In genomic region chr7:43766484-43766883, GRCm38 (mm10) we compare ENCODE assay signal across 36 mouse cellular contexts. TPM values are rescaled to one million over a fixed set of nuclear protein-coding genes. Genes with fewer than 3 reads are reported as not detected.
DNase-seq lines count a peak whose midpoint lies in the region; ATAC-seq and TF ChIP-seq lines count a peak whose summit lies in the region.
"Had no signal": no experiment of that assay in that cellular context is flagged by ENCODE, and none has a peak within 500 bp of the region (broad histone marks: within the 10 kb centered on the region; RNA-seq: fewer than 3 reads in every experiment).

No protein-coding gene starts in this region.

- ATAC-seq in forebrain, postnatal 0 days, result peak; percentile 77
- no peak for ATAC-seq in forebrain, embryonic 16.5 days
- ATAC-seq in intestine, embryonic 14.5 days (replicated peaks; ENCODE audit: low FRiP score, low TSS enrichment, low read depth), result no peak
- ATAC-seq in intestine, embryonic 16.5 days, result no peak
- peak; percentile 85 for ATAC-seq in midbrain, embryonic 16.5 days
- ATAC-seq: forebrain, embryonic 14.5 days; intestine, postnatal 0 days; Patski had no signal

- no peak for TF ChIP-seq POLR2A in brain, embryonic 14.5 days (IDR thresholded peaks at IDR 0.05; ENCODE audit: borderline replicate concordance, extremely low read depth, insufficient read depth, insufficient read length, poor library complexity, severe bottlenecking)

- H3K9me3 ChIP-seq in forebrain, postnatal 0 days (ENCODE audit: low read length), result no peaks in the 10 kb centered on the region
- H3K9me3 ChIP-seq in forebrain, embryonic 16.5 days (ENCODE audit: control insufficient read depth, low read length), result no peaks in the 10 kb centered on the region
- no peaks in the 10 kb centered on the region for H3K9me3 ChIP-seq in intestine, embryonic 14.5 days (ENCODE audit: control insufficient read depth, low read length)
- H3K9me3 ChIP-seq in intestine, embryonic 16.5 days (ENCODE audit: control insufficient read depth, low read length), result no peaks in the 10 kb centered on the region
- no peaks in the 10 kb centered on the region for H3K9me3 ChIP-seq in midbrain, embryonic 16.5 days (replicated peaks; ENCODE audit: control insufficient read depth, low read length, poor library complexity, severe bottlenecking)
- H3K9me3 ChIP-seq: embryonic facial prominence, embryonic 10.5 days; embryonic facial prominence, embryonic 15.5 days; hindbrain, embryonic 15.5 days; limb, embryonic 10.5 days; limb, embryonic 15.5 days; liver, embryonic 13.5 days; neural tube, embryonic 12.5 days had no signal

- H3K27me3 ChIP-seq in forebrain, postnatal 0 days (ENCODE audit: insufficient read depth, low read length), result no peaks in the 10 kb centered on the region
- H3K27me3 ChIP-seq in forebrain, embryonic 16.5 days (replicated peaks; ENCODE audit: control insufficient read depth, insufficient read depth, low read length), result no peaks in the 10 kb centered on the region
- no peaks in the 10 kb centered on the region for H3K27me3 ChIP-seq in intestine, embryonic 14.5 days (replicated peaks; ENCODE audit: control insufficient read depth, insufficient read depth, low read length)
- no peaks in the 10 kb centered on the region for H3K27me3 ChIP-seq in intestine, embryonic 16.5 days (replicated peaks; ENCODE audit: control insufficient read depth, insufficient read depth, low read length)
- no peaks in the 10 kb centered on the region for H3K27me3 ChIP-seq in midbrain, embryonic 16.5 days (ENCODE audit: control insufficient read depth, insufficient read depth, low read depth, low read length)
- H3K27me3 ChIP-seq: embryonic facial prominence, embryonic 15.5 days; hindbrain, embryonic 15.5 days; limb, embryonic 15.5 days; liver, embryonic 13.5 days; neural tube, embryonic 12.5 days had no signal

- no peak for DNase-seq in forebrain, postnatal 0 days
- peak; percentile 37 for DNase-seq in intestine, embryonic 14.5 days (ENCODE audit: low spot score)
- DNase-seq in brain, embryonic 14.5 days (ENCODE audit: low read depth), result peak; percentile 15
- no peak for DNase-seq in thymus, postnatal 0 days (ENCODE audit: low spot score)
- DNase-seq: adrenal gland, postnatal 14 days; cerebellum, adult 11-12 months; cerebellum, adult 9-11 months; gastrocnemius, adult 2 months; kidney, adult 9 months; kidney, postnatal 10 days; liver, embryonic 13.5 days; lung, adult 2 months; lung, postnatal 10 days; right cerebral cortex, postnatal 4 days had no signal

- WGBS in forebrain, postnatal 0 days, result 35% methylated on average over 8 of the region's 8 CpGs
- 36% methylated on average over 8 of the region's 8 CpGs for WGBS in forebrain, embryonic 16.5 days
- 44% methylated on average over 8 of the region's 8 CpGs for WGBS in intestine, embryonic 14.5 days
- WGBS in intestine, embryonic 16.5 days, result 34% methylated on average over 8 of the region's 8 CpGs
- 24% methylated on average over 8 of the region's 8 CpGs for WGBS in midbrain, embryonic 16.5 days

- H3K36me3 ChIP-seq in forebrain, postnatal 0 days (ENCODE audit: insufficient read depth), result no peaks in the 10 kb centered on the region
- no peaks in the 10 kb centered on the region for H3K36me3 ChIP-seq in forebrain, embryonic 16.5 days (ENCODE audit: control insufficient read depth, insufficient read depth)
- no peaks in the 10 kb centered on the region for H3K36me3 ChIP-seq in intestine, embryonic 14.5 days (ENCODE audit: control insufficient read depth, insufficient read depth, low read length)
- H3K36me3 ChIP-seq in intestine, embryonic 16.5 days (ENCODE audit: control insufficient read depth, insufficient read depth, low read length), result no peaks in the 10 kb centered on the region
- H3K36me3 ChIP-seq in midbrain, embryonic 16.5 days (ENCODE audit: control insufficient read depth, insufficient read depth, low read length), result no peaks in the 10 kb centered on the region
- H3K36me3 ChIP-seq: embryonic facial prominence, embryonic 10.5 days; embryonic facial prominence, embryonic 15.5 days; hindbrain, embryonic 15.5 days; limb, embryonic 10.5 days; limb, embryonic 15.5 days; liver, embryonic 13.5 days; neural tube, embryonic 12.5 days had no signal

- no peak overlapping the region for H3K27ac ChIP-seq in forebrain, postnatal 0 days (ENCODE audit: low read depth, low read length)
- H3K27ac ChIP-seq in forebrain, embryonic 16.5 days (ENCODE audit: low read length), result no peak overlapping the region
- H3K27ac ChIP-seq in intestine, embryonic 14.5 days (ENCODE audit: low read depth), result no peak overlapping the region
- no peak overlapping the region for H3K27ac ChIP-seq in intestine, embryonic 16.5 days (ENCODE audit: low read length)
- H3K27ac ChIP-seq in midbrain, embryonic 16.5 days (ENCODE audit: low read length), result no peak overlapping the region
- H3K27ac ChIP-seq: embryonic facial prominence, embryonic 10.5 days; embryonic facial prominence, embryonic 15.5 days; gastrocnemius, adult 2 months; hindbrain, embryonic 15.5 days; limb, embryonic 10.5 days; limb, embryonic 15.5 days; liver, embryonic 13.5 days; macrophage; neural tube, embryonic 12.5 days had no signal

- H3K4me1 ChIP-seq in forebrain, postnatal 0 days (ENCODE audit: insufficient read depth), result no peaks in the 10 kb centered on the region
- H3K4me1 ChIP-seq in forebrain, embryonic 16.5 days (replicated peaks; ENCODE audit: control insufficient read depth, insufficient read depth, low read length), result no peaks in the 10 kb centered on the region
- H3K4me1 ChIP-seq in intestine, embryonic 14.5 days (replicated peaks; ENCODE audit: control insufficient read depth, insufficient read depth, low read length), result no peaks in the 10 kb centered on the region
- H3K4me1 ChIP-seq in intestine, embryonic 16.5 days (ENCODE audit: control insufficient read depth, insufficient read depth, low read length), result no peaks in the 10 kb centered on the region
- H3K4me1 ChIP-seq in midbrain, embryonic 16.5 days (ENCODE audit: control insufficient read depth, insufficient read depth, low read length), result no peaks in the 10 kb centered on the region
- H3K4me1 ChIP-seq: embryonic facial prominence, embryonic 10.5 days; embryonic facial prominence, embryonic 15.5 days; hindbrain, embryonic 15.5 days; limb, embryonic 10.5 days; limb, embryonic 15.5 days; liver, embryonic 13.5 days; neural tube, embryonic 12.5 days had no signal

- H3K9ac ChIP-seq in forebrain, postnatal 0 days, result no peak overlapping the region
- H3K9ac ChIP-seq in forebrain, embryonic 16.5 days (replicated peaks; ENCODE audit: low read depth, low read length), result no peak overlapping the region
- no peak overlapping the region for H3K9ac ChIP-seq in intestine, embryonic 14.5 days (ENCODE audit: low read length)
- no peak overlapping the region for H3K9ac ChIP-seq in intestine, embryonic 16.5 days (ENCODE audit: low read depth, low read length)
- H3K9ac ChIP-seq in midbrain, embryonic 16.5 days (ENCODE audit: low read depth, low read length), result no peak overlapping the region
- H3K9ac ChIP-seq: embryonic facial prominence, embryonic 15.5 days; hindbrain, embryonic 15.5 days; limb, embryonic 15.5 days; liver, embryonic 13.5 days; neural tube, embryonic 12.5 days had no signal

- TF ChIP-seq CTCF in forebrain, postnatal 0 days (IDR thresholded peaks at IDR 0.05; ENCODE audit: low read depth), result no peak
- TF ChIP-seq CTCF in brain, embryonic 14.5 days (IDR thresholded peaks at IDR 0.05; ENCODE audit: borderline replicate concordance, extremely low read depth, insufficient read depth, insufficient read length), result no peak

- no peak overlapping the region for H3K4me3 ChIP-seq in forebrain, postnatal 0 days (ENCODE audit: low read depth, low read length)
- no peak overlapping the region for H3K4me3 ChIP-seq in forebrain, embryonic 16.5 days (replicated peaks; ENCODE audit: low read length)
- no peak overlapping the region for H3K4me3 ChIP-seq in intestine, embryonic 14.5 days (ENCODE audit: low read depth, low read length)
- H3K4me3 ChIP-seq in intestine, embryonic 16.5 days (ENCODE audit: low read length), result no peak overlapping the region
- H3K4me3 ChIP-seq in midbrain, embryonic 16.5 days (ENCODE audit: low read depth, low read length), result no peak overlapping the region
- H3K4me3 ChIP-seq: embryonic facial prominence, embryonic 10.5 days; embryonic facial prominence, embryonic 15.5 days; gastrocnemius, adult 2 months; hindbrain, embryonic 15.5 days; limb, embryonic 10.5 days; limb, embryonic 15.5 days; liver, embryonic 13.5 days; neural tube, embryonic 12.5 days had no signal

- no peak overlapping the region for H3K4me2 ChIP-seq in forebrain, postnatal 0 days (ENCODE audit: low read depth)
- H3K4me2 ChIP-seq in forebrain, embryonic 16.5 days (ENCODE audit: low read length), result no peak overlapping the region
- H3K4me2 ChIP-seq in intestine, embryonic 14.5 days (ENCODE audit: low read length), result no peak overlapping the region
- no peak overlapping the region for H3K4me2 ChIP-seq in intestine, embryonic 16.5 days (ENCODE audit: low read depth, low read length)
- H3K4me2 ChIP-seq in midbrain, embryonic 16.5 days (ENCODE audit: low read length), result no peak overlapping the region
- H3K4me2 ChIP-seq: embryonic facial prominence, embryonic 15.5 days; hindbrain, embryonic 15.5 days; limb, embryonic 15.5 days; liver, embryonic 13.5 days; neural tube, embryonic 12.5 days had no signal

RNA-seq across cellular contexts. Expression of gene Klk12, which starts 2.2 kb away (rescaled TPM):
- total RNA-seq in forebrain, postnatal 0 days (2014; rRNA removed), result not detected in 2 replicates
- polyA plus RNA-seq in forebrain, postnatal 0 days (2015; fragmentation: Nextera tagmentation; extraction: Ambion mirVana), result not detected in 2 replicates
- polyA plus RNA-seq in forebrain, embryonic 16.5 days (2015; fragmentation: Nextera tagmentation; extraction: Ambion mirVana), result not detected in 2 replicates
- not detected in 2 replicates for polyA plus RNA-seq in intestine, embryonic 14.5 days (2014; fragmentation: Nextera tagmentation; extraction: Ambion mirVana)
- polyA plus RNA-seq in intestine, embryonic 16.5 days (2015; fragmentation: Nextera tagmentation; extraction: Ambion mirVana), result not detected in 2 replicates
- not detected in 2 replicates for polyA plus RNA-seq in brain, embryonic 14.5 days (2012; rRNA removed)
- not detected in 2 replicates for polyA plus RNA-seq in midbrain, embryonic 16.5 days (2015; fragmentation: Nextera tagmentation; extraction: Ambion mirVana)
- polyA plus RNA-seq in thymus, postnatal 0 days (2015; fragmentation: Nextera tagmentation; extraction: Ambion mirVana), result not detected in 2 replicates
- total RNA-seq: adrenal gland, postnatal 14 days; common myeloid progenitor, adult 5-6 weeks; gastrocnemius, adult 2 months; gastrocnemius, postnatal 4 days; heart, postnatal 25 days; left cerebral cortex, postnatal 10 days; MEL had no signal
- polyA plus RNA-seq: embryonic facial prominence, embryonic 10.5 days; heart, embryonic 14.5 days; hindbrain, embryonic 15.5 days; intestine, postnatal 0 days; large intestine, adult 2 months; limb, embryonic 10.5 days; liver, embryonic 13.5 days; macrophage; neural tube, embryonic 12.5 days; Patski; spleen, adult 2 months; testis, adult 2 months had no signal

RNA-seq across cellular contexts. Expression of gene Klk11, which starts 7.9 kb away (rescaled TPM):
- total RNA-seq in forebrain, postnatal 0 days (2014; rRNA removed), result not detected in 2 replicates
- 0.15 TPM in 1 of 2 replicates, not detected in the other for polyA plus RNA-seq in forebrain, postnatal 0 days (2015; fragmentation: Nextera tagmentation; extraction: Ambion mirVana)
- not detected in 2 replicates for polyA plus RNA-seq in forebrain, embryonic 16.5 days (2015; fragmentation: Nextera tagmentation; extraction: Ambion mirVana)
- polyA plus RNA-seq in intestine, embryonic 14.5 days (2014; fragmentation: Nextera tagmentation; extraction: Ambion mirVana), result not detected in 2 replicates
- polyA plus RNA-seq in intestine, embryonic 16.5 days (2015; fragmentation: Nextera tagmentation; extraction: Ambion mirVana), result 0.75 and 1.7 TPM in 2 replicates
- polyA plus RNA-seq in brain, embryonic 14.5 days (2012; rRNA removed), result 0.35 TPM in 1 of 2 replicates, not detected in the other
- polyA plus RNA-seq in midbrain, embryonic 16.5 days (2015; fragmentation: Nextera tagmentation; extraction: Ambion mirVana), result 0.21 TPM in 1 of 2 replicates, not detected in the other
- polyA plus RNA-seq in thymus, postnatal 0 days (2015; fragmentation: Nextera tagmentation; extraction: Ambion mirVana), result 0.51 and 0.96 TPM in 2 replicates
- total RNA-seq: adrenal gland, postnatal 14 days; common myeloid progenitor, adult 5-6 weeks; gastrocnemius, postnatal 4 days; heart, postnatal 25 days; left cerebral cortex, postnatal 10 days; MEL had no signal
- polyA plus RNA-seq: forebrain, embryonic 14.5 days; heart, embryonic 14.5 days; large intestine, adult 2 months; liver, embryonic 13.5 days; macrophage; neural tube, embryonic 12.5 days; Patski; spleen, adult 2 months; testis, adult 2 months had no signal

RNA-seq across cellular contexts. Expression of gene Klk10, which starts 14.4 kb away (rescaled TPM):
- 0.23 TPM in 1 of 2 replicates, not detected in the other for total RNA-seq in forebrain, postnatal 0 days (2014; rRNA removed)
- polyA plus RNA-seq in forebrain, postnatal 0 days (2015; fragmentation: Nextera tagmentation; extraction: Ambion mirVana), result 0.18 and 0.30 TPM in 2 replicates
- polyA plus RNA-seq in forebrain, embryonic 16.5 days (2015; fragmentation: Nextera tagmentation; extraction: Ambion mirVana), result 0.35 TPM in 2 replicates
- 1.1 and 1.4 TPM in 2 replicates for polyA plus RNA-seq in intestine, embryonic 14.5 days (2014; fragmentation: Nextera tagmentation; extraction: Ambion mirVana)
- 2.5 and 6.3 TPM in 2 replicates for polyA plus RNA-seq in intestine, embryonic 16.5 days (2015; fragmentation: Nextera tagmentation; extraction: Ambion mirVana)
- 0.21 and 0.49 TPM in 2 replicates for polyA plus RNA-seq in brain, embryonic 14.5 days (2012; rRNA removed)
- 0.13 and 0.25 TPM in 2 replicates for polyA plus RNA-seq in midbrain, embryonic 16.5 days (2015; fragmentation: Nextera tagmentation; extraction: Ambion mirVana)
- polyA plus RNA-seq in thymus, postnatal 0 days (2015; fragmentation: Nextera tagmentation; extraction: Ambion mirVana), result 0.55 and 0.63 TPM in 2 replicates
- total RNA-seq: adrenal gland, postnatal 14 days; common myeloid progenitor, adult 5-6 weeks; left cerebral cortex, postnatal 10 days; MEL had no signal
- polyA plus RNA-seq: liver, embryonic 13.5 days; macrophage; neural tube, embryonic 12.5 days; Patski; spleen, adult 2 months; testis, adult 2 months had no signal

RNA-seq across cellular contexts. Expression of gene Klk9, which starts 25.2 kb away (rescaled TPM):
- not detected in 2 replicates for total RNA-seq in forebrain, postnatal 0 days (2014; rRNA removed)
- not detected in 2 replicates for polyA plus RNA-seq in forebrain, postnatal 0 days (2015; fragmentation: Nextera tagmentation; extraction: Ambion mirVana)
- 0.23 TPM in 1 of 2 replicates, not detected in the other for polyA plus RNA-seq in forebrain, embryonic 16.5 days (2015; fragmentation: Nextera tagmentation; extraction: Ambion mirVana)
- polyA plus RNA-seq in intestine, embryonic 14.5 days (2014; fragmentation: Nextera tagmentation; extraction: Ambion mirVana), result not detected in 2 replicates
- polyA plus RNA-seq in intestine, embryonic 16.5 days (2015; fragmentation: Nextera tagmentation; extraction: Ambion mirVana), result 0.15 TPM in 1 of 2 replicates, not detected in the other
- polyA plus RNA-seq in brain, embryonic 14.5 days (2012; rRNA removed), result not detected in 2 replicates
- polyA plus RNA-seq in midbrain, embryonic 16.5 days (2015; fragmentation: Nextera tagmentation; extraction: Ambion mirVana), result 0.13 TPM in 1 of 2 replicates, not detected in the other
- polyA plus RNA-seq in thymus, postnatal 0 days (2015; fragmentation: Nextera tagmentation; extraction: Ambion mirVana), result 0.19 and 0.30 TPM in 2 replicates
- total RNA-seq: adrenal gland, postnatal 14 days; common myeloid progenitor, adult 5-6 weeks; gastrocnemius, adult 2 months; gastrocnemius, postnatal 4 days; heart, postnatal 25 days; left cerebral cortex, postnatal 10 days; MEL had no signal
- polyA plus RNA-seq: forebrain, embryonic 14.5 days; heart, embryonic 14.5 days; intestine, postnatal 0 days; large intestine, adult 2 months; liver, embryonic 13.5 days; macrophage; neural tube, embryonic 12.5 days; Patski; spleen, adult 2 months; testis, adult 2 months had no signal

RNA-seq across cellular contexts. Expression of gene Klk8, which starts 30.9 kb away (rescaled TPM):
- total RNA-seq in forebrain, postnatal 0 days (2014; rRNA removed), result 8.4 and 13.4 TPM in 2 replicates
- polyA plus RNA-seq in forebrain, postnatal 0 days (2015; fragmentation: Nextera tagmentation; extraction: Ambion mirVana), result 10.4 TPM in 2 replicates
- 5.8 and 6.8 TPM in 2 replicates for polyA plus RNA-seq in forebrain, embryonic 16.5 days (2015; fragmentation: Nextera tagmentation; extraction: Ambion mirVana)
- 26.7 and 29.9 TPM in 2 replicates for polyA plus RNA-seq in intestine, embryonic 14.5 days (2014; fragmentation: Nextera tagmentation; extraction: Ambion mirVana)
- polyA plus RNA-seq in intestine, embryonic 16.5 days (2015; fragmentation: Nextera tagmentation; extraction: Ambion mirVana), result 9.4 and 12.9 TPM in 2 replicates
- 3.2 and 4.8 TPM in 2 replicates for polyA plus RNA-seq in brain, embryonic 14.5 days (2012; rRNA removed)
- 5.7 and 8.6 TPM in 2 replicates for polyA plus RNA-seq in midbrain, embryonic 16.5 days (2015; fragmentation: Nextera tagmentation; extraction: Ambion mirVana)
- 37.9 and 44.9 TPM in 2 replicates for polyA plus RNA-seq in thymus, postnatal 0 days (2015; fragmentation: Nextera tagmentation; extraction: Ambion mirVana)
- total RNA-seq: MEL had no signal
- polyA plus RNA-seq: macrophage, Patski had no signal

Comparison
In these comparisons a context has a peak if more than half of its experiments do, and no peak if none do; other contexts are left out.
1. ATAC-seq: peak in forebrain, postnatal 0 days (single experiment) and midbrain, embryonic 16.5 days (single experiment); none in forebrain, embryonic 16.5 days (single experiment), intestine, embryonic 14.5 days (single experiment) and intestine, embryonic 16.5 days (single experiment).
2. DNase-seq: peak in intestine, embryonic 14.5 days (single experiment) and brain, embryonic 14.5 days (single experiment); none in forebrain, postnatal 0 days (single experiment) and thymus, postnatal 0 days (single experiment).